Mouse (Mus musculus): ENCODE measurements at regions not wholly inside any gene's neighbourhood (a gene's known extent, or its start where the extent isn't known, plus 50 kb on each side); places are given as distances from the start of the nearest gene placed in this dataset.
A peak's percentile ranks its signal among the peaks of the same experiment; 100 is the strongest.

DNA sequence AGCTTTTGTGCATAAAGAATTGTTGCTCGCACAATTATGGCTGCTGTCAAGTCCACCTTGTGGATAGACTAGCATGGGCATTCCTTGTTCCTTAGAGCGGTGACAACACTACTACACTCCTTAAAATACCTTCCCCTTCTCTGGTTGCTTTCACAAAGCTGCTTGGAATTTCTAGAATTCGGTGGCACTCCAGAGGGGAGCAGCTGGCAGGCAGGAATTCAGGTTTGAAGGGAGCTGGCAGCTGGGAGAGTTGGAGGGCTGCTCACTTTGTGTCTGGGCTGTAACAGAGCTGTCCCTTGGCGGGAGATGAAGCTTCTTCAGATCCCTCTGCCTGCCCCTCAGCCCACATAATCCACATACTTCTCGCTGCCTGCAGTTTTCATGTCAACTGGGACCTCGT lies 109.7 kb downstream of the Tmsb4x start:
- intact Hi-C loops (cut with DNase I) = no loop called here
- no peak for DNase-seq

DNA sequence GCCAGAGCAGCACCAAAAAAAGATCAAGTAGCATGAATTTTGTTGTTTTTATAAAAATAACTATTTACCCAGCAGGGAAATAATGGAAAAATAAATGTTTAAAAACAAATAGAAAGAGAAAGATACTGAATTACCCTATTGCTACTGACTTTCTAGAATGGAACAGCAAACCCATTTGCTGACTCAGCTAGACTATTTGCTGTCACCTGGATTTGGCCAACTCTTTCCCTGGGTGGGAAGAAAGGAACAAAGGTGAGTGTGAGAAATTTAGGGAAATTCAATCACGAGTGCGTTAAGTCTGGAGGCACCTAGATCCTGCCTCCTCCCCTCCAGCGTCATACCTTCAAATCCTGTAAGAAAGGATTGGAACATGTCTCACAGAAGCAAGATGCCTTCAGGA lies 110.2 kb downstream of the Tmsb4x start:
- DNase-seq = no peak
- intact Hi-C loops (cut with DNase I) = no loop called here

DNA sequence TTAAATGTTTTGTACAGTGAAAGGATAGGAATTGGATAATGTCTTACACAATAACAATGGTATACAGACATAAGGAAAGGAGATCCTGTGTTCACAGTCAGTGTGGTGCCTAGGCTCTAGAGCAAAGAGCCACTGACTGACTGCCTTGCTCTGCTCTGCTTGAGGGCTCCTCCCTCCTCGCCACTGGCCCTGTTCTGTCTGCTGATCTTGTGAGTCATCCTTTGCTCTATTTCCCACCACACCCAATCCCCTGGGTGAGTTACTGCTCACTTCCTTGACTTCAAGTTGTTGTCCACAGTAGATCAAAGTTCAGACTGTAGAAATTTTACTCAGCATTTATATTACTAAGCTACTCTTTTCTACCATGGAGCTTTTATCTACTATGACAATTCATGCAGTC lies 117.3 kb downstream of the Tmsb4x start:
- intact Hi-C loops (cut with DNase I) = no loop called here
- peak; percentile 46 to 48 for DNase-seq

DNA sequence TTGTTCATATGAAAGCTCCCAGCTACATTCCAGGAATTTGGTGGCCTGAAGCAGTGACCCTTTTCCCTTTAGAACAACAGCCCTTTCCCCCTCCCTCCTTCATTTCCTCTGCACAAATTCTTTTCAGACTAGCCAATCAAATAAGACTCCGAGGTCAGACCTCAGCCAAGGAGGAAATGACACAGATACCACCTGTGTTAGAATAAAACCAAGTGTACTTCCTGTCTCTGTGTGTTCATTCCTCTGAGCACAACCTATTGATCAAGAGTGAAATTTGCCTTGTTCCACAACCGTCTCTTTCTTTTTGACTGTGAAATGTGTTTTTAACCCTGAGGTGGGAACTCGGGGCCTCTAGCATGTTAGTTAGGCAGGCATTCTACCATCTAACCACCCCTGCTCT lies 120.2 kb downstream of the Tmsb4x start:
- DNase-seq = no peak
- intact Hi-C loops (cut with DNase I) = loop anchor here (5.0 kb wide), 1 partner anchor 37 kb away; no protein-coding TSS in a partner anchor

- intact Hi-C loops (cut with DNase I) = loop anchor here (5.0 kb wide), 1 partner anchor 36 kb away; no protein-coding TSS in a partner anchor
- DNase-seq = no peak
These were observed 120.7 kb downstream of the Tmsb4x start for GRCm38 (mm10) chrX:167088438-167088837.

DNA sequence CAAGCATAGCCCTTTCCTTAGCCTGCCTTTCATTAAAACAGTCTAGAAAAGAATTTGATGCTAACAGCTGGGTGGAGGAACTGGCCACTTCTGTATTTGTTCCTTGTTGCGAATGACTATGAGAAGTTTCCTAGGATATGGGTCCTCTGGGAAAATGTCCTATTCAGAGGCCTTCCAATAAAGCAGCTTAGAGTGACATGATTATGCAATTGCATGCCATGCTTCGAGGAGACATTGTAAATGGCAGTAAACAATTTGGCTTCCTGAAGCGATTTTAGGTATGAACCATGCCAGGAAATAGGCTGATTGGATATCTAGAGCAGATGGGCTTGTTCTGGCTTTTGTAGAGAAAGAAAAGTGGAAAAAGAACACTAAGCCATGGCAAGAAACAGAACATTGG lies 128.3 kb downstream of the Tmsb4x start:
- no peak for DNase-seq
- intact Hi-C loops (cut with DNase I) = no loop called here

DNA sequence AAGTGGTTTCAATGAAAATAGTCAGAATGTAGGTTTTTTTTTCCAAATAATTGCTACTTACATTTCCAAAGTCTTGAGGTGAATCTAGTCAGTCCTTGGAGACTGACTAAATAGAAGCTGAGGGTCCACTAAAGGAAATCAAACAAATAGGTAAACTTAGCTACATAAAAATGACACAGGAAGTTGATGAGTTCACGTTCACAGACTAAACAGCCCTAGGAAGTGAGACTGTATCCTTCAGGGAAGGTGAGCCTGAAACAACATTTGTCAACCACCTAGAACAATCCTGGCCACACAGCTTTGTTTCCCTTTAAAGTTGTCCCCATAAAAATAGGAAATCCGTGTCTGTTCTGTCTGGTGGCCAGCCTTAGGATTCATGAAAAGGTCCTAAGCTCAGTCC lies 140.0 kb downstream of the Tmsb4x start:
- DNase-seq = no peak
- intact Hi-C loops (cut with DNase I) = loop anchor here (10.0 kb wide), 1 partner anchor 554 kb away; the partner anchor contains the start of gene Tceanc

DNA sequence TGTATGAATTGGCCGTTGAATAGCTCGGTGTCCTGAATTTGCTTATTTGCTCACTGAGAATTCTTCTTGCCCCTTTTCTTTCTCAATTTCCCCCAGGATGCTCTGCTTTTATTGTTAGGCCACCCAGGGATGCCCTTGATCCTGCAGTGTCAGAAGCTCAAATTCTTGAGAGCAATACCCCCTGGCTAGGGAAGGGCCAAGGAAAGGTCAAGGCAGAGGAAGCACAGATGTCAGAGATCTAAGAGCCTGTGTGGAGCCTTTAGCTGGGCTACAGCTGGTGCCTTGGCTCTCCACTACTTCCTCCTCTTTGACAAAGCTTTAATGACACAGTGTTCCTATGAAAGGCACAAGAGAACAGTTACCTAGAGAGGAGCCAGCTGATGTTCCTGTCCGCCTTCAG lies 141.2 kb downstream of the Tmsb4x start:
- no peak for DNase-seq
- intact Hi-C loops (cut with DNase I) = loop anchor here (10.0 kb wide), 1 partner anchor 553 kb away; the partner anchor contains the start of gene Tceanc

- no peak for DNase-seq
- intact Hi-C loops (cut with DNase I) = loop anchor here (10.0 kb wide), 1 partner anchor 549 kb away; the partner anchor contains the start of gene Tceanc
These were observed 145.2 kb downstream of the Tmsb4x start for GRCm38 (mm10) chrX:167063881-167064280.

DNA sequence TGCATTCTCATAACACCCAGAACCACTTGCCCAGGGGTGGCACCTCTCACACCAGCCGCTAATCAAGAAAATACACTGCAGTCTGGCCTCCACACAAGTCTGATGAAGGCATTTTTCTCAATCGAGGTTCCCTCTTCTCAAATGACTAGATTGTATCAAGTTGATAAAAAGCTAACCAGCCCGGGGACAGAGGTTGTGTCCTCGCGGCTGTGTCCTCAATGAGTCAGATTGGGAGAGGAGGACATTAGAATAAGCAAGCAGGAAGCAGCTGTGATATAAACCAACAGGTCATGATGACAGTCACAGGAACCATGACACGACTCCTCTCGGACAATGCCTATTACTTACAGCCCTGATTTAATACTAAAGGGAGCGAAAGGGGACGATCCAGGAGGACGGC lies 156.7 kb downstream of the Tmsb4x start:
- DNase-seq = no peak
- intact Hi-C loops (cut with DNase I) = loop anchor here (5.0 kb wide), 2 partner anchors 35 to 55 kb away; no protein-coding TSS in a partner anchor

DNA sequence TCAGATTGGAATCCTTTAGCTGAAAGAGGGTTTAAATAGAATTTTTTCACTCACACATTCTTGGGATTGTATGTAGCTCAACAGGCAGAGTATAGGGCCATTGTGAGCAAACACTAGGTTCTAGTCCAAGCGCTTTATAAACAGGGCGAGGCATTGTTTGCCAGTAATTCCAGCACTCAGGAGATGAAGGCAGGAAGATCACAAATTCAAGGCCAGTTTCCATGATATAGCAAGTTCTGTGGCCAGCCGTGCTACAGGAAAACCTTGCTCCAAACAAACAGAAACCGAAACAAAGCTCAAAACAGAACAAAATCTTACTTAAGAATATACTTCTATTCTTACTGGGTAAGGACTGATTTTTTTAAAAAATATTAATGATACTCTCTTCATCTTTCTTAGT lies 159.0 kb downstream of the Tmsb4x start:
- intact Hi-C loops (cut with DNase I) = loop anchor here (5.0 kb wide), 2 partner anchors 37 to 57 kb away; no protein-coding TSS in a partner anchor
- no peak for DNase-seq

DNA sequence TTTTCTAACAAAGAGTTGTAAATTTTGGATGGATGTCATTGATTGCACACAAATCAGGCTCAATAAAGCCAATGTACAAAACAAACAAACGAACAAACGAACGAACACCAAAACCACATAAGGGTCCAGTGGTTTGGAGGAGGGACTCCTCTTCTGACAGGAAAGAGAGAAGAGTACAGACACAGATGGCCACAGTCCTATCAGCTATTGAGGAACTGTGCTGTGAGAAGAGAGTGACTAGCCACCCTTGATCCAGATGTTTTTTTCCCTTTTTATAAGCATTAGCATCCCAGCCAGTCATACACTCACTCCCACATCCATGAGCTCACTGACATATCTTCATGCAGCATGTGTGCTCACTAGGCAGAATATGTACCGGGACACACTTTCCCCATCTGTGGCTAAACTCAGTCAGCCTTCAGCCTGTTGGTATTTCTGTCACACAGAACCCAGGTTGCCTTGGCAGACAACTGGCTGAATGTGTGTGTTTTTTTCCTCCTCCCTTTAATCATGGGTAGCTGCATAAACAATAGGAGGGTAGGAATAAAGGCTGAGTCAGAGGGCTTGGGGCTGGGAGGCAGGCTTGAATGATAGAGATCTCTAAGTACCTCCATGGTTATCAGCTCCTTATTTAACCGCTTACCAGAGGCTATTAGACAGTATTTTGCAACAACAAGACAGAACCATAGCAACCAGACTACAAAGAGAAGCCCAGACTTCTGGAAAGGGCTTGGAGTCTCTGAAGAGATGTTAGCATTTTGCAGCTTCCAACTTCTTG lies 159.7 kb downstream of the Tmsb4x start:
- DNase-seq = peak in 1 of 2 experiments; percentile 28
- intact Hi-C loops (cut with DNase I) = no loop called here

GRCm38 (mm10) chrX:167037971-167038370 lies 171.1 kb downstream of the Tmsb4x start:
- DNase-seq = no peak
- intact Hi-C loops (cut with DNase I) = no loop called here

DNA sequence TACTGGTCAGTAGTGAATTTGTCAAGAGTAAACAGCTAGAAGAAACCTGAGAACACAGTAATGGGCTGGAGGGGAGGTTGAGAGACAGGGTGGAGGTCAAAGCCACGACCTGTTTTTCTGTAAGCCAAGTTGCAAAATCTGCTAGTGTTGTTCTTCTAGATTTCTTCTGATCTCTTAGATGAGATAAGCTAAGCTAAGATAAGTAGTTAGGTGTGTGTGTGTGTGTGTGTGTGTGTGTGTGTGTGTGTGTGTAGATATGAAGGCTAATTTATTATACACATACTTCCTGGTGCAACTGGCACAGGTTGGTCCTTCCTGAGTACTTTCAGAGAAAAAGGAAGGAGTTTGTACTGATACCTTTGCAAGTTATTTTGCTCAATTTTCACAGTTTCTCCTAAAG lies 172.8 kb downstream of the Tmsb4x start:
- no peak for DNase-seq
- intact Hi-C loops (cut with DNase I) = no loop called here

GRCm38 (mm10) chrX:167035639-167036038 lies 173.5 kb downstream of the Tmsb4x start:
- intact Hi-C loops (cut with DNase I) = no loop called here
- no peak for DNase-seq

DNA sequence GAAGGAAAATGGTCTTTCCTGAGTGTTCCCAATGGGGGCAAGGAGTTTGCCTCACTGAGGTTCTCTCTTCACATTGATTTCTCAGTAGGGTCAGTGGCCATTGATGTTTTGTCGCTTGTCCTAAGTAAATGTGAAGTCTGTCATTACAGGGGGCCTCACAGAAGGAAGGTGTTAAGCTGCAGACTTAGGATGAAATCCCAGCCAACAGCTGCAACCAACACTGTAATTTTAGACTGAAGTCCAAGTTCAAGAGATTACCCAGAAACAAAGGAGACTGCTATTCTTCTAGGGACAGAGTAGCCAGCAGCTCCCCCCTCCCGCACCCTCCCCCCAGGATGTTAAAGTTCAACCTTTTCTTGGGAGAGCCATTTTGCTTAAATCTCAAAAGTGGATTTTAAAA lies 176.0 kb downstream of the Tmsb4x start:
- DNase-seq = no peak
- intact Hi-C loops (cut with DNase I) = loop anchor here (5.0 kb wide), 1 partner anchor 74 kb away; no protein-coding TSS in a partner anchor

DNA sequence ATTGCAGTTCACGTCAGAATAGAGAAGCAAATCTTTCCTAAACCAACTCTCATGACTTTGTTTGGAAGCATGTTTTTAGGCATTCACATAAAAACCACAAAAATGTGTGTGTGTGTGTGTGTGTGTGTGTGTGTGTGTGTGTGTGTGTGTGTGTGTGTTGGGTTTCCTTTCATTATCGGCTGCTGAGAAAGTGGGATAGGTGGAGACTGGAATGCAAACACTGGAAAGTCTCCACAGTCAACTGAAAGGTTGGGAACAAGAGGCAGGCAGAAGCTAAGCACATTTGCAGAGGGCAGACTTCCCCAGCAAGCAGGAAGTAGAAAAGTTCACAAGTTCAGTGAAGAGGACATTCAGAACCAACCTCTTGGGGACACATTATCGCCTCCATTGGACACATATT lies 176.5 kb downstream of the Tmsb4x start:
- intact Hi-C loops (cut with DNase I) = loop anchor here (5.0 kb wide), 1 partner anchor 75 kb away; no protein-coding TSS in a partner anchor
- DNase-seq = peak in 1 of 2 experiments; percentile 25

- intact Hi-C loops (cut with DNase I) = loop anchor here (5.0 kb wide), 1 partner anchor 76 kb away; no protein-coding TSS in a partner anchor
- DNase-seq = no peak
These were observed 177.6 kb downstream of the Tmsb4x start for GRCm38 (mm10) chrX:167031543-167031942.

DNA sequence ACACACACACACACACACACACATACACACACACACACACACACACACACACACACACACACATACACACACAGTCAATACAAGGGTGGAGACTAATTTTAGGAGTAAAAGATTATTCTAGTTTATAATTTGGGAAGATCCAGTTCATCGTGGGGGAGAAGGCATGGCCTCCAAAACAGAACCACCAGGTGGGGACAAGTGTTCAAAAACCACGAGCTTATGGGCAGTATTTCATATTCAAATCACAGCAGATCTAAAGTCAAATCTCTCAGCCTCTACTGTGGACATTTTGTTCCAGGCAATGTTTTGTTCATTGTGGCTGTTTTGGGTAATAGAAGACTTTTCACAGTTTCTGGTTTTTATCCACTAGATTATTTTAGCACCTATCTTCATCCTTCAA lies 193.5 kb downstream of the Tmsb4x start:
- no peak for DNase-seq
- intact Hi-C loops (cut with DNase I) = loop anchor here (10.0 kb wide), 1 partner anchor 351 kb away; no protein-coding TSS in a partner anchor

DNA sequence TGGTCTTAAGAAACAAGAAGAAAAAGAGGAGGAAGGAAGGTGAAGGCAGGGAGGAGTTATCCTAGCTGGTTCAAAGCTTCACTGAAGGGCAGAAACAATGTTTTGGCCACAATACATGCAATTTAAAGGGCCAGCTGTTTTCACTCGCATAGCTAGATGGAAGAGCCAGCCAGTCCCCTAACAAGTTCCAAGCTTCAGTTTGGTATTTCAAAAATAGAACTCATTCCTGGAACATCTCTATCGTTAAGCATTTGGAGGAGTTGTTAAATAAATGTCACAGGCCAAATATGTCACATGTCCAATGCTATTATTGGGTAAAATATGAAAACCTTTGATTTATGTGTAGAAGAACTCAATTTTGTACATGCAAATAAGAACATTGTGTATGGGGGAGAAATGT lies 194.8 kb downstream of the Tmsb4x start:
- intact Hi-C loops (cut with DNase I) = loop anchor here (10.0 kb wide), 1 partner anchor 350 kb away; no protein-coding TSS in a partner anchor
- no peak for DNase-seq

- intact Hi-C loops (cut with DNase I) = loop anchor here (10.0 kb wide), 1 partner anchor 348 kb away; no protein-coding TSS in a partner anchor
- no peak for DNase-seq
These were observed 196.2 kb downstream of the Tmsb4x start for GRCm38 (mm10) chrX:167012891-167013290.

All from heart, postnatal 36 days (tissue).